13 mouse cellular contexts compared by ENCODE assay signal in genomic region chr9:20689913-20690312, GRCm38 (mm10). TPM values are rescaled to one million over a fixed set of nuclear protein-coding genes. Genes with fewer than 3 reads are reported as not detected.
A peak's percentile ranks its signal among the peaks of the same experiment; 100 is the strongest.
DNase-seq lines count a peak whose midpoint lies in the region; ATAC-seq and TF ChIP-seq lines count a peak whose summit lies in the region.
"Had no signal": no experiment of that assay in that cellular context is flagged by ENCODE, and none has a peak within 500 bp of the region (broad histone marks: within the 10 kb centered on the region; RNA-seq: fewer than 3 reads in every experiment).

No protein-coding gene starts in this region.

- DNase-seq in heart, adult 11 months: no peak
- no peak for DNase-seq in midbrain, embryonic 11.5 days (ENCODE audit: low spot score, missing footprints)
- DNase-seq in lung, postnatal 4 days: no peak
- DNase-seq: gastrocnemius, postnatal 25 days had no signal

- H3K4me1 ChIP-seq in heart, embryonic 12.5 days (replicated peaks): peaks cover 13% of the 10 kb centered on the region
- H3K4me1 ChIP-seq in ES-Bruce4 (ENCODE audit: control insufficient read depth, insufficient read depth, low read length): peaks cover 4% of the 10 kb centered on the region
- peaks cover 15% of the 10 kb centered on the region for H3K4me1 ChIP-seq in forebrain, embryonic 13.5 days
- peaks cover 14% of the 10 kb centered on the region for H3K4me1 ChIP-seq in midbrain, embryonic 11.5 days (ENCODE audit: control insufficient read depth, insufficient read depth, low read length)

- no peak for TF ChIP-seq POLR2A in ES-Bruce4 (IDR thresholded peaks at IDR 0.05; ENCODE audit: insufficient read depth, low read length)

- peaks cover 20% of the 10 kb centered on the region for H3K27me3 ChIP-seq in heart, embryonic 12.5 days (replicated peaks)
- H3K27me3 ChIP-seq in ES-Bruce4 (ENCODE audit: control insufficient read depth, insufficient read depth, low read length, poor library complexity, severe bottlenecking): no peaks in the 10 kb centered on the region
- H3K27me3 ChIP-seq in forebrain, embryonic 13.5 days: peaks cover 8% of the 10 kb centered on the region
- no peaks in the 10 kb centered on the region for H3K27me3 ChIP-seq in midbrain, embryonic 11.5 days (ENCODE audit: control insufficient read depth, insufficient read depth, low read length)

- no peak overlapping the region for H3K4me3 ChIP-seq in heart, embryonic 12.5 days
- no peak overlapping the region for H3K4me3 ChIP-seq in ES-Bruce4 (ENCODE audit: low read depth, low read length)
- H3K4me3 ChIP-seq in forebrain, embryonic 13.5 days: no peak overlapping the region
- no peak overlapping the region for H3K4me3 ChIP-seq in midbrain, embryonic 11.5 days (ENCODE audit: low read depth, low read length)
- H3K4me3 ChIP-seq: embryonic facial prominence, embryonic 13.5 days; layer of hippocampus, adult 2 months; stomach, embryonic 15.5 days had no signal

- peak overlapping the region; percentile 44; the same call in 1 of the 2 replicates for H3K27ac ChIP-seq in heart, embryonic 12.5 days (ENCODE audit: poor library complexity, severe bottlenecking)
- H3K27ac ChIP-seq in ES-Bruce4 (ENCODE audit: insufficient read depth, low read length): peak overlapping the region; percentile 29
- no peak overlapping the region for H3K27ac ChIP-seq in forebrain, embryonic 13.5 days
- H3K27ac ChIP-seq in midbrain, embryonic 11.5 days (ENCODE audit: low read depth, low read length): peak overlapping the region; percentile 51
- H3K27ac ChIP-seq: embryonic facial prominence, embryonic 13.5 days; layer of hippocampus, adult 2 months; macrophage; stomach, embryonic 15.5 days had no signal

- 2% methylated on average over 4 of the region's 4 CpGs for WGBS in heart, embryonic 12.5 days
- 2% methylated on average over 4 of the region's 4 CpGs for WGBS in forebrain, embryonic 13.5 days
- WGBS in midbrain, embryonic 11.5 days: 7% methylated on average over 4 of the region's 4 CpGs

- 0 out of 2 replicates have a peak overlapping the region, but pooled peaks have one; percentile 22 for H3K4me2 ChIP-seq in heart, embryonic 12.5 days
- H3K4me2 ChIP-seq in forebrain, embryonic 13.5 days: no peak overlapping the region
- H3K4me2 ChIP-seq in midbrain, embryonic 11.5 days: no peak overlapping the region
- H3K4me2 ChIP-seq: embryonic facial prominence, embryonic 13.5 days; stomach, embryonic 15.5 days had no signal

- no peaks in the 10 kb centered on the region for H3K9me3 ChIP-seq in heart, embryonic 12.5 days (replicated peaks)
- H3K9me3 ChIP-seq in ES-Bruce4 (replicated peaks; ENCODE audit: control insufficient read depth, insufficient read depth, low read length, poor library complexity, severe bottlenecking): no peaks in the 10 kb centered on the region
- no peaks in the 10 kb centered on the region for H3K9me3 ChIP-seq in forebrain, embryonic 13.5 days (replicated peaks)
- H3K9me3 ChIP-seq in midbrain, embryonic 11.5 days (ENCODE audit: control insufficient read depth, low read length): no peaks in the 10 kb centered on the region
- H3K9me3 ChIP-seq: embryonic facial prominence, embryonic 13.5 days; stomach, embryonic 15.5 days had no signal

- H3K9ac ChIP-seq in heart, embryonic 12.5 days: no peak overlapping the region
- H3K9ac ChIP-seq in ES-Bruce4 (ENCODE audit: low read depth, poor library complexity, severe bottlenecking): no peak overlapping the region
- peak overlapping the region; percentile 13; the same call in 1 of the 2 replicates for H3K9ac ChIP-seq in forebrain, embryonic 13.5 days
- H3K9ac ChIP-seq in midbrain, embryonic 11.5 days (ENCODE audit: low read length): no peak overlapping the region; the same call in 1 of the 2 replicates
- H3K9ac ChIP-seq: embryonic facial prominence, embryonic 13.5 days; stomach, embryonic 15.5 days had no signal

- H3K36me3 ChIP-seq in heart, embryonic 12.5 days: no peaks in the 10 kb centered on the region
- H3K36me3 ChIP-seq in ES-Bruce4 (ENCODE audit: control insufficient read depth, insufficient read depth, low read length, poor library complexity, severe bottlenecking): no peaks in the 10 kb centered on the region
- no peaks in the 10 kb centered on the region for H3K36me3 ChIP-seq in forebrain, embryonic 13.5 days (ENCODE audit: poor library complexity, severe bottlenecking)
- H3K36me3 ChIP-seq in midbrain, embryonic 11.5 days (ENCODE audit: control insufficient read depth, insufficient read depth, low read length): no peaks in the 10 kb centered on the region
- H3K36me3 ChIP-seq: embryonic facial prominence, embryonic 13.5 days; stomach, embryonic 15.5 days had no signal

- TF ChIP-seq EP300 in ES-Bruce4 (IDR thresholded peaks at IDR 0.05; ENCODE audit: insufficient read depth, low read depth, low read length): no peak

- TF ChIP-seq CTCF in ES-Bruce4 (IDR thresholded peaks at IDR 0.05; ENCODE audit: low read depth, low read length): no peak

- ATAC-seq in heart, embryonic 12.5 days (ENCODE audit: insufficient number of reproducible peaks, low FRiP score): peak; percentile 57
- ATAC-seq in forebrain, embryonic 13.5 days: no peak
- peak; percentile 58 for ATAC-seq in midbrain, embryonic 11.5 days (ENCODE audit: low FRiP score)
- no peak for ATAC-seq in erythroid progenitor cell, adult 5-6 weeks (replicated peaks; ENCODE audit: low FRiP score, poor library complexity, severe bottlenecking)
- ATAC-seq in granulocyte monocyte progenitor cell, adult 5-6 weeks (replicated peaks; ENCODE audit: poor library complexity, severe bottlenecking): no peak

RNA-seq across cellular contexts. Expression of gene Pin1, which starts 38.0 kb away (rescaled TPM):
- polyA plus RNA-seq in heart, embryonic 12.5 days (2016; fragmentation: Nextera tagmentation; extraction: Ambion mirVana): 43.4 and 44.3 TPM in 2 replicates
- 17.6 and 20.9 TPM in 2 replicates for polyA plus RNA-seq in ES-Bruce4 (2011; ENCODE audit: insufficient read depth, insufficient read length, low read depth, missing spikeins)
- polyA plus RNA-seq in forebrain, embryonic 13.5 days (2015; fragmentation: Nextera tagmentation; extraction: Ambion mirVana): 64.8 and 68.3 TPM in 2 replicates
- 60.8 and 64.6 TPM in 2 replicates for polyA plus RNA-seq in midbrain, embryonic 11.5 days (2014; fragmentation: Nextera tagmentation; extraction: Ambion mirVana)
- total RNA-seq in erythroid progenitor cell, adult 5-6 weeks (2015; ENCODE audit: low replicate concordance): 4.2 and 10.1 TPM in 2 replicates
- 6.3 and 8.5 TPM in 2 replicates for total RNA-seq in erythroid progenitor cell, adult 5-6 weeks (2017; ENCODE audit: low replicate concordance)
- total RNA-seq in granulocyte monocyte progenitor cell, adult 5-6 weeks (2014; fragmentation: Nextera tagmentation): 14.8 and 22.5 TPM in 2 replicates
- total RNA-seq in granulocyte monocyte progenitor cell, adult 5-6 weeks (2017): 16.1 and 22.4 TPM in 2 replicates

RNA-seq across cellular contexts. Expression of gene Fbxl12, which starts 45.3 kb away (rescaled TPM):
- 18.7 and 19.4 TPM in 2 replicates for polyA plus RNA-seq in heart, embryonic 12.5 days (2016; fragmentation: Nextera tagmentation; extraction: Ambion mirVana)
- 19.6 and 20.2 TPM in 2 replicates for polyA plus RNA-seq in ES-Bruce4 (2011; ENCODE audit: insufficient read depth, insufficient read length, low read depth, missing spikeins)
- polyA plus RNA-seq in forebrain, embryonic 13.5 days (2015; fragmentation: Nextera tagmentation; extraction: Ambion mirVana): 15.0 and 15.4 TPM in 2 replicates
- 10.5 and 12.0 TPM in 2 replicates for polyA plus RNA-seq in midbrain, embryonic 11.5 days (2014; fragmentation: Nextera tagmentation; extraction: Ambion mirVana)
- 21.3 and 21.8 TPM in 2 replicates for total RNA-seq in erythroid progenitor cell, adult 5-6 weeks (2015; ENCODE audit: low replicate concordance)
- 4.6 and 11.6 TPM in 2 replicates for total RNA-seq in erythroid progenitor cell, adult 5-6 weeks (2017; ENCODE audit: low replicate concordance)
- 18.2 and 28.0 TPM in 2 replicates for total RNA-seq in granulocyte monocyte progenitor cell, adult 5-6 weeks (2014; fragmentation: Nextera tagmentation)
- 3.7 and 6.3 TPM in 2 replicates for total RNA-seq in granulocyte monocyte progenitor cell, adult 5-6 weeks (2017)

RNA-seq across cellular contexts. Expression of gene Ubl5, which starts 47.2 kb away (rescaled TPM):
- polyA plus RNA-seq in heart, embryonic 12.5 days (2016; fragmentation: Nextera tagmentation; extraction: Ambion mirVana): 362 and 384 TPM in 2 replicates
- polyA plus RNA-seq in ES-Bruce4 (2011; ENCODE audit: insufficient read depth, insufficient read length, low read depth, missing spikeins): 288 and 314 TPM in 2 replicates
- 533 and 604 TPM in 2 replicates for polyA plus RNA-seq in forebrain, embryonic 13.5 days (2015; fragmentation: Nextera tagmentation; extraction: Ambion mirVana)
- 459 TPM in 2 replicates for polyA plus RNA-seq in midbrain, embryonic 11.5 days (2014; fragmentation: Nextera tagmentation; extraction: Ambion mirVana)
- 158 and 182 TPM in 2 replicates for total RNA-seq in erythroid progenitor cell, adult 5-6 weeks (2015; ENCODE audit: low replicate concordance)
- total RNA-seq in erythroid progenitor cell, adult 5-6 weeks (2017; ENCODE audit: low replicate concordance): 36.3 and 42.1 TPM in 2 replicates
- total RNA-seq in granulocyte monocyte progenitor cell, adult 5-6 weeks (2014; fragmentation: Nextera tagmentation): 459 and 544 TPM in 2 replicates
- total RNA-seq in granulocyte monocyte progenitor cell, adult 5-6 weeks (2017): 101 and 107 TPM in 2 replicates

RNA-seq across cellular contexts. Expression of gene Olfm2, which starts 56.2 kb away (rescaled TPM):
- polyA plus RNA-seq in heart, embryonic 12.5 days (2016; fragmentation: Nextera tagmentation; extraction: Ambion mirVana): 0.87 and 1.1 TPM in 2 replicates
- polyA plus RNA-seq in ES-Bruce4 (2011; ENCODE audit: insufficient read depth, insufficient read length, low read depth, missing spikeins): 3.3 and 4.4 TPM in 2 replicates
- polyA plus RNA-seq in forebrain, embryonic 13.5 days (2015; fragmentation: Nextera tagmentation; extraction: Ambion mirVana): 52.6 and 68.1 TPM in 2 replicates
- 33.6 and 35.3 TPM in 2 replicates for polyA plus RNA-seq in midbrain, embryonic 11.5 days (2014; fragmentation: Nextera tagmentation; extraction: Ambion mirVana)
- not detected in 2 replicates for total RNA-seq in erythroid progenitor cell, adult 5-6 weeks (2015; ENCODE audit: low replicate concordance)
- not detected in 2 replicates for total RNA-seq in erythroid progenitor cell, adult 5-6 weeks (2017; ENCODE audit: low replicate concordance)
- not detected in 2 replicates for total RNA-seq in granulocyte monocyte progenitor cell, adult 5-6 weeks (2014; fragmentation: Nextera tagmentation)
- total RNA-seq in granulocyte monocyte progenitor cell, adult 5-6 weeks (2017): 0.09 TPM in 1 of 2 replicates, not detected in the other
- polyA plus RNA-seq: macrophage had no signal

Comparison
In these comparisons a context has a peak if more than half of its experiments do, and no peak if none do; other contexts are left out.
1. ATAC-seq: peak in heart, embryonic 12.5 days (single experiment) and midbrain, embryonic 11.5 days (single experiment); none in forebrain, embryonic 13.5 days (single experiment), erythroid progenitor cell, adult 5-6 weeks (single experiment) and granulocyte monocyte progenitor cell, adult 5-6 weeks (single experiment).